Mouse (Mus musculus) midbrain, embryonic 10.5 days (tissue): Measurements from ENCODE around the gene Defb25. TPM values are rescaled to one million over a fixed set of nuclear protein-coding genes. Genes with fewer than 3 reads are reported as not detected.

Experiments used
- DNase-seq: peaks from one replicate; pipeline ENCODE4 v3.0.0-alpha.2; 2017; ENCODE audit warnings: low spot score
- H3K27ac ChIP-seq: fragments of 300-500 bp; sonication (generic); replicated peaks from 2 replicates; pipeline ENCODE4 v1.5.1; 2016; ENCODE audit warnings: mild to moderate bottlenecking
- H3K27me3 ChIP-seq: fragments of 300-500 bp; sonication (generic); 2 replicates; pipeline ENCODE4 v1.6.1; 2016; ENCODE audit warnings: low read depth, mild to moderate bottlenecking; ENCODE audit not compliant: poor library complexity, severe bottlenecking
- H3K36me3 ChIP-seq: fragments of 300-500 bp; sonication (generic); 2 replicates; pipeline ENCODE4 v1.6.1; 2016; ENCODE audit warnings: mild to moderate bottlenecking, moderate library complexity
- H3K4me1 ChIP-seq: fragments of 300-500 bp; sonication (generic); 2 replicates; pipeline ENCODE4 v1.6.1; 2016
- H3K4me3 ChIP-seq: fragments of 300-500 bp; sonication (generic); 2 replicates; pipeline ENCODE4 v1.5.1; 2016; ENCODE audit warnings: mild to moderate bottlenecking, moderate library complexity
- H3K9me3 ChIP-seq: fragments of 300-500 bp; sonication (generic); replicated peaks from 2 replicates; pipeline ENCODE4 v1.6.1; 2016; ENCODE audit warnings: mild to moderate bottlenecking
- WGBS: fragments of 180-500 bp; shearing (Covaris S2); methylation state at CpG from one replicate; pipeline ENCODE4 v1.1.7; 2016; 5-methylcytosine and 5-hydroxymethylcytosine counted together
- polyA plus RNA-seq: library from polyadenylated mRNA; unstranded; fragments of >200 nt; fragmentation: Nextera tagmentation; extraction: Ambion mirVana; gene quantifications from 2 replicates; pipeline ENCODE4 v1.2.1, GENCODE M21; 2016

Defb25 gene
- polyA plus RNA-seq, 1 experiment from 2014 or later, result not detected

- Histone ChIP-seq H3K36me3 (no peaks in the 10 kb centered on the region), H3K27ac (no peak overlapping the region), H3K4me1 (no peaks in the 10 kb centered on the region), H3K27me3 (no peaks in the 10 kb centered on the region), H3K9me3 (no peaks in the 10 kb centered on the region), H3K4me3 (no peak overlapping the region)
- no peak for DNase-seq
- WGBS, result 58% methylated on average over 6 of the region's 6 CpGs
These were observed 33.8 kb downstream of the Defb25 start for GRCm38 (mm10) chr2:152589021-152589420.

GRCm38 (mm10) chr2:152588450-152588849, 34.4 kb downstream of the Defb25 start:
- no peak for DNase-seq
- Histone ChIP-seq H3K4me3 (no peak overlapping the region), H3K9me3 (no peaks in the 10 kb centered on the region), H3K36me3 (no peaks in the 10 kb centered on the region), H3K4me1 (no peaks in the 10 kb centered on the region), H3K27ac (no peak overlapping the region), H3K27me3 (no peaks in the 10 kb centered on the region)
- WGBS, result 62% methylated on average over 2 of the region's 2 CpGs

GRCm38 (mm10) chr2:152586926-152587560, 35.8 kb downstream of the Defb25 start:
- peak; percentile 17 for DNase-seq

GRCm38 (mm10) chr2:152580612-152581011, 42.2 kb downstream of the Defb25 start:
- Histone ChIP-seq H3K27ac (no peak overlapping the region), H3K27me3 (no peaks in the 10 kb centered on the region), H3K4me3 (no peak overlapping the region), H3K4me1 (peaks cover 4% of the 10 kb centered on the region; the same call in 1 of the 2 replicates), H3K9me3 (no peaks in the 10 kb centered on the region), H3K36me3 (no peaks in the 10 kb centered on the region)
- DNase-seq, result no peak
- WGBS, result 92% methylated on average over 11 of the region's 11 CpGs

More at GRCm38 (mm10) chr2:152586926-152587560, 35.8 kb downstream of the Defb25 start:
- no peaks in the 10 kb centered on the region for H3K36me3 ChIP-seq
- no peak overlapping the region for H3K4me3 ChIP-seq
- 73% methylated on average over 4 of the region's 4 CpGs for WGBS
- H3K27me3 ChIP-seq, result no peaks in the 10 kb centered on the region
- H3K4me1 ChIP-seq, result no peaks in the 10 kb centered on the region
- H3K9me3 ChIP-seq, result no peaks in the 10 kb centered on the region
- no peak overlapping the region for H3K27ac ChIP-seq

- H3K4me1 ChIP-seq, result peaks cover 4% of the 10 kb centered on the region; the same call in 1 of the 2 replicates
- H3K4me3 ChIP-seq, result no peak within 1 kb of the TSS
- WGBS, result 75% methylated on average over 7 of the region's 7 CpGs
- H3K9me3 ChIP-seq, result no peaks in the 10 kb centered on the region
- no peaks in the 10 kb centered on the region for H3K27me3 ChIP-seq
- H3K27ac ChIP-seq, result no peak within 1 kb of the TSS
- no peak for DNase-seq
- no peaks in the 10 kb centered on the region for H3K36me3 ChIP-seq
These were observed 42.7 kb downstream of the Defb25 start, which contains the start of gene Defb19 for GRCm38 (mm10) chr2:152580107-152580506. TSS of gene Defb19 (minus strand) at chr2:152580312.

- Histone ChIP-seq H3K4me1 (peaks cover 4% of the 10 kb centered on the region; the same call in 1 of the 2 replicates), H3K9me3 (no peaks in the 10 kb centered on the region), H3K27me3 (no peaks in the 10 kb centered on the region), H3K36me3 (no peaks in the 10 kb centered on the region), H3K4me3 (no peak overlapping the region), H3K27ac (no peak overlapping the region)
- DNase-seq, result no peak
- WGBS, result 91% methylated on average over 8 of the region's 8 CpGs
These were observed 49.4 kb downstream of the Defb25 start for GRCm38 (mm10) chr2:152573484-152573883.

Other genes with a start within 250 kb of the Defb25 start
- 1.3 and 3.7 TPM in 2 replicates for gene Nrsn2, start 246.4 kb downstream of the Defb25 start, polyA plus RNA-seq
- 8.6 and 9.2 TPM in 2 replicates for gene Sox12, start 225.0 kb downstream of the Defb25 start, polyA plus RNA-seq
- gene Zcchc3, start 208.0 kb downstream of the Defb25 start, polyA plus RNA-seq, result 47.7 and 49.8 TPM in 2 replicates
- 0.99 and 1.2 TPM in 2 replicates for gene 6820408C15Rik, start 207.5 kb downstream of the Defb25 start, polyA plus RNA-seq
- gene Defb23, start 158.4 kb downstream of the Defb25 start, polyA plus RNA-seq, result not detected in 2 replicates
- not detected in 2 replicates for gene Defb20, start 146.0 kb downstream of the Defb25 start, polyA plus RNA-seq
- gene Defb22, start 132.9 kb downstream of the Defb25 start, polyA plus RNA-seq, result not detected in 2 replicates
- not detected in 2 replicates for gene Defb26, start 111.4 kb downstream of the Defb25 start, polyA plus RNA-seq
- not detected in 2 replicates for gene Defb28, start 104.8 kb downstream of the Defb25 start, polyA plus RNA-seq
- gene Defb29, start 83.0 kb downstream of the Defb25 start, polyA plus RNA-seq, result not detected in 2 replicates
- not detected in 2 replicates for gene Gm17416, start 53.7 kb downstream of the Defb25 start, polyA plus RNA-seq
- not detected in 2 replicates for gene Defb21, start 50.3 kb downstream of the Defb25 start, polyA plus RNA-seq
- gene Defb19, start 42.7 kb downstream of the Defb25 start, polyA plus RNA-seq, result not detected in 2 replicates
- gene Defb45, start 23.7 kb downstream of the Defb25 start, polyA plus RNA-seq, result not detected in 2 replicates
- gene Defb36, start 18.7 kb downstream of the Defb25 start, polyA plus RNA-seq, result not detected in 2 replicates
- gene Rem1, start 3.9 kb upstream of the Defb25 start, polyA plus RNA-seq, result 0.26 and 0.33 TPM in 2 replicates
- gene H13, start 46.4 kb upstream of the Defb25 start, polyA plus RNA-seq, result 99.2 and 117 TPM in 2 replicates
- 42.9 and 45.3 TPM in 2 replicates for gene Mcts2, start 64.0 kb upstream of the Defb25 start, polyA plus RNA-seq
- gene Id1, start 113.2 kb upstream of the Defb25 start, polyA plus RNA-seq, result 70.2 and 86.2 TPM in 2 replicates
- 4.2 and 4.6 TPM in 2 replicates for gene Cox4i2, start 131.1 kb upstream of the Defb25 start, polyA plus RNA-seq
- 107 and 128 TPM in 2 replicates for gene Bcl2l1, start 208.7 kb upstream of the Defb25 start, polyA plus RNA-seq
- 153 TPM in 2 replicates for gene Tpx2, start 224.9 kb upstream of the Defb25 start, polyA plus RNA-seq